Mouse (Mus musculus) testis, adult 2 months (tissue): ENCODE results near the gene Nol4l.

ENCODE experiments used
- CTCF ChIP-seq: fragments of 200-500 bp; IDR thresholded peaks from 2 replicates; pipeline ENCODE4 v1.5.1; 2012; ENCODE audit warnings: low read depth, mild to moderate bottlenecking, inconsistent platforms, low read length, moderate library complexity; ENCODE audit not compliant: control insufficient read depth, insufficient read depth, insufficient replicate concordance
- POLR2A ChIP-seq: fragments of 200-500 bp; IDR thresholded peaks from 2 replicates; pipeline ENCODE4 v1.6.1; 2012; ENCODE audit warnings: low read depth, mild to moderate bottlenecking, inconsistent platforms, low read length, moderate library complexity; ENCODE audit not compliant: control insufficient read depth

- TF ChIP-seq CTCF: no peak
- no peak for TF ChIP-seq POLR2A
These were observed 3.9 kb downstream of the Nol4l start for GRCm38 (mm10) chr2:153525906-153526311.
